Mouse (Mus musculus) liver, embryonic 18 days (tissue): ENCODE results near the gene Cst9. TPM values are rescaled to one million over a fixed set of nuclear protein-coding genes. Genes with fewer than 3 reads are reported as not detected.

Source experiments
- polyA plus RNA-seq: library from polyadenylated mRNA; depleted of rRNA; stranded (reverse); fragments of >200 nt; gene quantifications from 2 replicates; pipeline ENCODE4 v1.2.3, GENCODE M21; 2012; rRNA removed

Cst9 gene
- 0.19 and 0.22 TPM in 2 replicates for polyA plus RNA-seq

DNA sequence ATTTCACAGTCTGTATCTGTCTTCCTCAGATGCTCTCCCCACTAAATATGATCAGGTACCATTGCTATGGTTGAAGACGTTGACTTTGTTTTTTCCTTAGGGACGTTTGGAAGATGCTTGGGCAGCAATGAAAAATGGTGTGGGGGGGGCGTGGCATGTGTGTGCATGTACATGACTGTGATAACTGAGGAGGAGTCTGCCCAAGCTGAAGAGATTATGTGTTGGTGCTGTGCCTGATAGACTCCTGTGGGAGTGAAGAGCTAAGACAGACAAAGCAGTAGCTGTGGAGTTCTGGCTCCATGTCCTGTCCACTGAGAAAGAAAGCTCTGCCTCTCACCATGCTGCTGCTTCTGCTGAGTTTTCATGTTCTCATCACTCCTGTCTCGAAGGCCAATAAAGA, at the start of gene Cst9:
Cst9 (plus strand) TSS at position 236 of the 400 bp plus-strand sequence.

DNA sequence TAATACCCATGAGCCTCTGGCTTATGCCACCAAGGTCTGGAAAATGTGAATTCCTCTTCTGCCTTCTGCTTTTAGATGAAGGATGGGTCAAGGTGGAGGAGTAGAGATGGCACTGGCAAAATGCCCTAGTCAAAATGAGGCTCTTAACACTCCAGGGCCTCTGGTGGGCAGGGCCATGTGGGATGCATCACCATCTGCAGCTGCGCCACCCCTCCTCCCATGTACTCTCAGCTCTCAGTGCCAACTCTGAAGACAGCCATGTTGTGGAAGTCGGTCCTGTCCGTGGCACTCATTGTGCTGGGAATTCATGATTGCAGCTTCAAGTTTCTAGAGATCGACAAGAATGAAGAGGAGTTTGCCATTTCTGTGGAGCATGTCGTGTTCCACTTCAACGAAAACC, 45.8 kb upstream of the Cst9 start, which contains the start of gene Cst12:
Cst12 (plus strand) TSS at position 220 of the 400 bp plus-strand sequence.

DNA sequence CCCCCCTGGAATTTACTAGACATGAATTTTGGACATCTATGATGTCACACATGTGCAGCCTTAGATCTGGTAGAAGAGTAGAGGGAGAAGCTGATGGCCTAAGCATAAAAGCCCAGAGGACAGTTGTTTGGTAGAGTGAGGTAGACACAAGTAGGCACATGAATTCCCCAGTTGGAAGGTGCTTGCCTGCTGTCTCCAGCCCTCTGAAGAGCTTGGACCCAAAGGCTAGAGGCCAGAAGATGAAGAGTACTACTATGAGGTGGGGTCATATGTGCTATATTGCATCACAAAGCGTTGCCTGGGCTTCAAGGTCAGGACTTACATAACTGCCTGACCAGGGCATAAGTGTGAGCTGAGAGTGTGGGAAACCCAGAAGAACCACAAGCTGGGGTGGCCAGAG, 36.5 kb upstream of the Cst9 start, which contains the start of gene Cst8:
Cst8 (plus strand) TSS at position 301 of the 400 bp plus-strand sequence.

DNA sequence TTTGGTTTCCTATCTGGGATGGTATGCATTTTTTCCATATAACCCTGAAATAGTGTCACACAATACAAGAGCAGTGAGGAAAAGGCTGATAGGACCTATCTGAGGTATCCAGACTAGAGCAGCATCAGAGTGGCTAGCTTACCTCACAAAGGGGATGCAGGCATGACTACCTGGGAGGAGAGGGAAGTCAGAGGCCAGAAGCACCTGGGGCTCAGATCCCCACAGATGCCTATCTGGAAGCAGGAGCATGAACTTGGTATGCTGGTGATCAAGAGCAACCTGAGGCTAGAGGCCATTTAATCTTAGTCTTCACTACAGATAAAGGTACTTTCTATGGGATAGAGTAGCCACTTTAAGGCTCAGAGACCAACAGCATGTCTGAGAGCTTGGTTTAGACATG, 15.0 kb upstream of the Cst9 start, which contains the start of gene Cst13:
Cst13 (plus strand) TSS at position 173 of the 400 bp plus-strand sequence.

DNA sequence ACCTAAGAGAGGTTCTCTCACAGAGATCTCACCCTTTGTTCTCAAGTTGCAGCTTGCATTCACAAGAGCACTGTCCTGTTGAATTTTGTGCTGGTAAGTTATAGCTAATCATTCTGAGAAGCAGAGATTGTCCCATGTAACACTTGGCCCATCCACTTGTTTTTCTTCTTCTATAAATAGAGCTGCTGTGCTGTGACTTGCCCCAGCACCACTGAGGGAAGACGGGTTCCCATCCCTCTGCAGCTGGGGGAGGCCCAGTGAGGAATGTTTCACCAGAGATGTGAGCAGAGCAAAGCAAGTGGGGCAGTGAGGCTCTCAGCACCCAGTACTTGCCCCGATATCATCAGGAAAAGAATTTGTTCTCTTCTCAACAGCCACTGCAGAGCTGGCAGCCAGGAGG, 30.0 kb downstream of the Cst9 start, which contains the start of gene 9230104L09Rik:
9230104L09Rik (minus strand) TSS at position 73 of the 400 bp plus-strand sequence.

DNA sequence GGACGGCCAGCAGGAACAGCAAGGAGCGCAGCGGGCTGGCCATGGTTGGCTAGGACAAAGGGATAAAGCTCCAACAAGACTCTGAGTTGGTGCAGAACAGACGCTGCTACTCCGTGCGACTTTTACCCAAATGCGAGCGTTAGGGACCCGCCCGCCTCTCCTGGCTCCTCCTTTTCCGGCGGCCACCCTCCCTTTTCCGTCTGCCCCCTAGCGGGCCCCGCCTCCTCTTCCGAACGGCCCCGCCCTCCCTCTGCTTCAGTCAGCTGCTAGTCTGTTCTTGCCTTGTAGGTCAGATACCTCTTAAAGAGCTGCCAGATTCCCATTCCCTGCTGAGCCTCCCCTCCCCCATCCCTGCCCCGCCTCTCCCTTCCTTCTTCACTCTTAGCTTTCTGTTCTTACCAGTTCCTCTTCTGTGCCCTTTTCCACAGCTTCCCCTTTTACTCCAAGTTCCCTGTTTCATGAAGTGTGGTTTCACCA, 40.4 kb downstream of the Cst9 start, which contains the start of gene Cst3:
Cst3 (minus strand) TSS at position 358 of the 477 bp plus-strand sequence.

Other genes starting within 250 kb of the Cst9 start
- 27.2 and 31.5 TPM in 2 replicates for gene Nxt1, start 162.5 kb upstream of the Cst9 start, polyA plus RNA-seq
- gene Gzf1, start 154.1 kb upstream of the Cst9 start, polyA plus RNA-seq, result 9.5 and 10.0 TPM in 2 replicates
- 0.53 and 0.74 TPM in 2 replicates for gene Napb, start 102.7 kb upstream of the Cst9 start, polyA plus RNA-seq
- not detected in 2 replicates for gene Cstl1, start 84.8 kb upstream of the Cst9 start, polyA plus RNA-seq
- gene Cst11, start 63.6 kb upstream of the Cst9 start, polyA plus RNA-seq, result not detected in 2 replicates
- not detected in 2 replicates for gene 8030411F24Rik, start 53.1 kb upstream of the Cst9 start, polyA plus RNA-seq
- 0.07 TPM in 1 of 2 replicates, not detected in the other for gene Cst12, start 45.8 kb upstream of the Cst9 start, polyA plus RNA-seq
- gene Cst8, start 36.4 kb upstream of the Cst9 start, polyA plus RNA-seq, result 0.43 and 0.65 TPM in 2 replicates
- gene Cst13, start 15.1 kb upstream of the Cst9 start, polyA plus RNA-seq, result not detected in 2 replicates
- not detected in 2 replicates for gene 9230104L09Rik, start 29.9 kb downstream of the Cst9 start, polyA plus RNA-seq
- gene Cst3, start 40.5 kb downstream of the Cst9 start, polyA plus RNA-seq, result 248 and 278 TPM in 2 replicates
- not detected in 2 replicates for gene Gm1330, start 168.1 kb downstream of the Cst9 start, polyA plus RNA-seq
- not detected in 2 replicates for gene Gm10750, start 182.1 kb downstream of the Cst9 start, polyA plus RNA-seq